Mouse (Mus musculus): ENCODE results near the gene Pifo. TPM values are rescaled to one million over a fixed set of nuclear protein-coding genes. Genes with fewer than 3 reads are reported as not detected.

The Pifo gene
- polyA plus RNA-seq, 2 experiments = not detected

GRCm38 (mm10) chr3:105971831-105972446, 42.5 kb downstream of the Pifo start:
- H3K36me3 ChIP-seq (replicated peaks; ENCODE audit: control insufficient read depth, insufficient read depth, low read depth) = peaks cover 20% of the 10 kb centered on the region
- no peak overlapping the region for H3K9ac ChIP-seq (replicated peaks)
- H3K4me1 ChIP-seq (replicated peaks; ENCODE audit: control insufficient read depth in 2 of 2, insufficient read depth in 2 of 2, low read length in 1 of 2) = no peaks in the 10 kb centered on the region
- no peak overlapping the region for H3K4me3 ChIP-seq (ENCODE audit: insufficient read depth in 1 of 2, low read depth in 2 of 2, low read length in 2 of 2)
- DNase-seq (ENCODE audit: low read depth in 3 of 3, low spot score in 3 of 3) (no peak), ATAC-seq (ENCODE audit: insufficient read depth) (no peak)
- H3K27me3 ChIP-seq (ENCODE audit: control insufficient read depth, insufficient read depth, low read length) = no peaks in the 10 kb centered on the region
- no peak overlapping the region for H3K4me2 ChIP-seq (ENCODE audit: low read depth)
- WGBS (ENCODE audit: insufficient replicate concordance) = 66% methylated on average over 5 of the region's 5 CpGs
- TF ChIP-seq CTCF (IDR thresholded peaks at IDR 0.05; ENCODE audit: low read depth) = no peak
- TF ChIP-seq EP300 (IDR thresholded peaks at IDR 0.05; ENCODE audit: low read depth) = no peak
- no peak overlapping the region for H3K27ac ChIP-seq
- H3K9me3 ChIP-seq (ENCODE audit: control insufficient read depth, low read length) = no peaks in the 10 kb centered on the region

GRCm38 (mm10) chr3:105960700-105961099, 53.7 kb downstream of the Pifo start:
- no peak overlapping the region for H3K9ac ChIP-seq (replicated peaks)
- no peak for TF ChIP-seq EP300 (IDR thresholded peaks at IDR 0.05; ENCODE audit: low read depth)
- TF ChIP-seq CTCF (IDR thresholded peaks at IDR 0.05; ENCODE audit: low read depth) = peak; percentile 48
- DNase-seq (ENCODE audit: low read depth in 3 of 3, low spot score in 3 of 3) (peak in 2 of 3 experiments; percentile 12 to 24), ATAC-seq (ENCODE audit: insufficient read depth) (no peak)
- peak overlapping the region; percentile 96 for H3K4me2 ChIP-seq (ENCODE audit: low read depth)
- H3K4me3 ChIP-seq (ENCODE audit: insufficient read depth in 1 of 2, low read depth in 2 of 2, low read length in 2 of 2) = peak overlapping the region in 1 of 2 experiments; percentile 83; a peak in 2 of 4 replicates
- peaks cover 13% of the 10 kb centered on the region in 2 experiments for H3K4me1 ChIP-seq (replicated peaks; ENCODE audit: control insufficient read depth in 2 of 2, insufficient read depth in 2 of 2, low read length in 1 of 2)
- no peak overlapping the region for H3K27ac ChIP-seq
- peaks cover 42% of the 10 kb centered on the region for H3K36me3 ChIP-seq (replicated peaks; ENCODE audit: control insufficient read depth, insufficient read depth, low read depth)
- WGBS (ENCODE audit: insufficient replicate concordance) = 88% methylated on average over 2 of the region's 2 CpGs
- no peaks in the 10 kb centered on the region for H3K9me3 ChIP-seq (ENCODE audit: control insufficient read depth, low read length)
- no peaks in the 10 kb centered on the region for H3K27me3 ChIP-seq (ENCODE audit: control insufficient read depth, insufficient read depth, low read length)

GRCm38 (mm10) chr3:105959999-105960398, 54.4 kb downstream of the Pifo start, which contains the start of gene Atp5f1:
Atp5f1 (minus strand) TSS chr3:105960099.
- H3K4me3 ChIP-seq (ENCODE audit: insufficient read depth in 1 of 2, low read depth in 2 of 2, low read length in 2 of 2) = peak within 1 kb of the TSS; percentile 83 to 92
- peak within 1 kb of the TSS; percentile 98 for H3K4me2 ChIP-seq (ENCODE audit: low read depth)
- DNase-seq (ENCODE audit: low read depth in 3 of 3, low spot score in 3 of 3) (no peak), ATAC-seq (ENCODE audit: insufficient read depth) (no peak)
- no peaks in the 10 kb centered on the region for H3K9me3 ChIP-seq (ENCODE audit: control insufficient read depth, low read length)
- TF ChIP-seq CTCF (IDR thresholded peaks at IDR 0.05; ENCODE audit: low read depth) (no peak), EP300 (IDR thresholded peaks at IDR 0.05; ENCODE audit: low read depth) (no peak)
- H3K27ac ChIP-seq = peak within 1 kb of the TSS; percentile 46
- 8% methylated on average over 6 of the region's 6 CpGs for WGBS (ENCODE audit: insufficient replicate concordance)
- H3K27me3 ChIP-seq (ENCODE audit: control insufficient read depth, insufficient read depth, low read length) = no peaks in the 10 kb centered on the region
- H3K4me1 ChIP-seq (replicated peaks; ENCODE audit: control insufficient read depth in 2 of 2, insufficient read depth in 2 of 2, low read length in 1 of 2) = peaks cover 13% of the 10 kb centered on the region in 2 experiments
- peaks cover 37% of the 10 kb centered on the region for H3K36me3 ChIP-seq (replicated peaks; ENCODE audit: control insufficient read depth, insufficient read depth, low read depth)
- H3K9ac ChIP-seq (replicated peaks) = peak within 1 kb of the TSS; percentile 93

GRCm38 (mm10) chr3:105959585-105959984, 54.9 kb downstream of the Pifo start:
- H3K27me3 ChIP-seq (ENCODE audit: control insufficient read depth, insufficient read depth, low read length) = no peaks in the 10 kb centered on the region
- peak in 2 of 3 experiments; percentile 16 to 22 for DNase-seq (ENCODE audit: low read depth in 3 of 3, low spot score in 3 of 3)
- TF ChIP-seq CTCF (IDR thresholded peaks at IDR 0.05; ENCODE audit: low read depth) = no peak
- no peak for TF ChIP-seq EP300 (IDR thresholded peaks at IDR 0.05; ENCODE audit: low read depth)
- H3K9ac ChIP-seq (replicated peaks) = peak overlapping the region; percentile 93
- WGBS (ENCODE audit: insufficient replicate concordance) = 0% methylated on average over 26 of the region's 26 CpGs
- peak overlapping the region; percentile 96 for H3K4me2 ChIP-seq (ENCODE audit: low read depth)
- H3K4me1 ChIP-seq (replicated peaks; ENCODE audit: control insufficient read depth in 2 of 2, insufficient read depth in 2 of 2, low read length in 1 of 2) = peaks cover 13% of the 10 kb centered on the region in 2 experiments
- peak overlapping the region; percentile 37 for H3K27ac ChIP-seq
- peak overlapping the region; percentile 70 to 83 for H3K4me3 ChIP-seq (ENCODE audit: insufficient read depth in 1 of 2, low read depth in 2 of 2, low read length in 2 of 2)
- no peaks in the 10 kb centered on the region for H3K9me3 ChIP-seq (ENCODE audit: control insufficient read depth, low read length)
- peaks cover 36% of the 10 kb centered on the region for H3K36me3 ChIP-seq (replicated peaks; ENCODE audit: control insufficient read depth, insufficient read depth, low read depth)
- ATAC-seq (ENCODE audit: insufficient read depth) = peak; percentile 24

GRCm38 (mm10) chr3:105958974-105959580, 55.4 kb downstream of the Pifo start, which contains the start of gene Wdr77:
Wdr77 (plus strand) TSS chr3:105959369.
- Histone ChIP-seq H3K36me3 (replicated peaks; ENCODE audit: control insufficient read depth, insufficient read depth, low read depth) (peaks cover 32% of the 10 kb centered on the region), H3K4me1 (replicated peaks; ENCODE audit: control insufficient read depth in 2 of 2, insufficient read depth in 2 of 2, low read length in 1 of 2) (peaks cover 13% of the 10 kb centered on the region in 2 experiments), H3K9ac (replicated peaks) (peak within 1 kb of the TSS; percentile 93), H3K4me2 (ENCODE audit: low read depth) (peak within 1 kb of the TSS; percentile 98), H3K9me3 (ENCODE audit: control insufficient read depth, low read length) (no peaks in the 10 kb centered on the region), H3K4me3 (ENCODE audit: insufficient read depth in 1 of 2, low read depth in 2 of 2, low read length in 2 of 2) (peak within 1 kb of the TSS; percentile 83 to 92), H3K27ac (peak within 1 kb of the TSS; percentile 46), H3K27me3 (ENCODE audit: control insufficient read depth, insufficient read depth, low read length) (no peaks in the 10 kb centered on the region)
- ATAC-seq (ENCODE audit: insufficient read depth) (peak; percentile 95), DNase-seq (ENCODE audit: low read depth in 3 of 3, low spot score in 3 of 3) (peak; percentile 99 to 100 (median 100))
- peak; percentile 97 for TF ChIP-seq EP300 (IDR thresholded peaks at IDR 0.05; ENCODE audit: low read depth)
- no peak for TF ChIP-seq CTCF (IDR thresholded peaks at IDR 0.05; ENCODE audit: low read depth)
- under 1% methylated on average over 52 of the region's 52 CpGs for WGBS (ENCODE audit: insufficient replicate concordance)

All from liver, embryonic 14.5 days (tissue).